Mouse (Mus musculus): Measurements from ENCODE around the gene Zbtb17. TPM values are rescaled to one million over a fixed set of nuclear protein-coding genes. Genes with fewer than 3 reads are reported as not detected.

The Zbtb17 gene
- total RNA-seq, 4 experiments from 2014 or later = 24.8 to 28.4 (median 26.5) TPM

DNA sequence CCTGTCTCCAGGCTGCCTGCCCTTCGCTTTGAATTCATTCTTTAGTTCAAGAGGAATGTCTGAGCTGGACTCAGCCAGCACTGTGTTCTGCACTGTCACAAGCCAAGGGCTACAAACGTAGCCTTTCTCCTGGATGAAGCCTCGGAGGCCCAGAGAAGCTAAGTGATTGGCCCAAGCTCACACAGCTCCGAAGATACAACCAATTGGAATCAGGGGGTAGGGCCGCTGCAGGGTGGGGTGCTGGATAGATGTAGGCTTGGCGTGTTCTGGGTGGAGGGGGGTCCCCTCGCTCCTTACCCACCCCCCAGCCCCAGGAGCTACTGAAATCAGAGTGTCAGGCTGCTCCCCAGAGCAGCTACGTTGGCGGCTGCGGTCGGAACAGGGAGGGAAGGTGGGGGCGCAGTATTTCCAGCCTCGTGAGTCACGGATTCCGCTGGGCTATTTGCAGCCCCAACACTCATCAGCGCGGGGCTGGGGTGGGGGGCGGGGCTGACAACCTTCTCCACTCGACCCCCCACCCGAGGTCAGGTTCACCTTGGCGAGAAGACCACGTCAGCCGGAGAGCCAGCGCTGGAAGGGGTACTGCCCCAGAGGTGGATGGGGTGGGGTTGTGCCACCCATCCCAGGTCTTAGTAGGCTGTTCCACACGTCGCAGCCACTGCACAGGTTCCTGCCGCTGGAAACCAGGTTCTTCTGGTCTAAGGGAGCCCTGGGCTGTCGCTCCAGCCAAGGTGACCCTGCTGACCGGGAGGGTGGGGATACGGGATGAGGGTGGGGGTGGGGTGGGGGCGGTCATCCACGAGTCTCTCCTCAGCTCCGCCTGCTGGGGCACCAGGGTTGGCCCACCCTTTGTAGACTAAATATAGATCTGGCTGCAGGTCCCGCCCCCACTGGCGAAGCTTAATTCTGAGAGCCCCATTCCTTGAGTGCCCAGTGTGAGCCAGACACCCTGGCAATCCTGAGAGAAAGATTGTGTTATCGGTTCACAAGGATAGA, 18.7 kb upstream of the Zbtb17 start:
- DNase-seq (ENCODE audit: low spot score) = no peak

DNA sequence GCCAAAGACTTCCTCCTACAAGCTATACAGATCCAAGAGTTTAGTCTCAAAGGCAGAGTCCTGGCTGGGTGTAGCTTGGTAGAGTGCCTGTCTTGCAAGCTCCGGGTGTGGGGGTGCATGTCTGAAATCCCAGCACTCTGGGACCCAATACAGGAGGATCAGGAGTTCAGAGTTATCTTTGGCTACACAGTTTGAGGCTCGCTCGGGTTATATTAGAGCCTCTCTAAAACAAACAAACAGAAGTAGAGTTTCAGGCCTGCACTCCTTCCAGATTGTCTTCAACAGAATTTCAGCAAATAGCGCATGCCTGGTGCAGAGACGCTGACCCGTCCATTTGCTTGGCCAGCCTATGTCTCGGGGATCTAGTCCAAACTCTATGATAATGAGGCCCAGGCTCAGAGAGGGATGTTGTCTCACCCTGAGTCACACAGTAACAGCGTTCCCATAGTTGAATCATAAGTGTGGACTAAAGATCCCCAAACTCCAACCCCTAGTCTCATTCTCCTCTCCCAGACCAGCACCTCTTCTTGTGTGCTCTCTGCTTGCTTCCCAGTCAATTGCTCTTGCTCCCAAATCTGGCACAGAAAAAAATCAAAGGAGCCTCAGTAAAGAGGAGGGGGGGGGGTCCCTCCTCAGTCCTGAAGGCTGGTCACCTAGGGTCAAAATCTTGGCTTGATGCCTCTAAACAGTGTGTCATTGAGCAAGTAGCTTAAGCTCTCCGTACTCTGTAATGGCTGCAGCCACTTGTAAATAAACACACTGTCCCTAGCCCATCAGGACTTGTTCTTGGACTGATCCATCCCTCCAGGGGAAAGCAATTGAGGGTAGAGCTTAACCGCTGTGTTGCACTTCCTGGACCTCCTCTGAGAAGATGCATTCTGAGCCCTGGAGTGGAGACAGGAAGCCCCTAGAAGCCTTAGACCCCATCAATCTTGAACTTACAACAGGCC, 17.4 kb upstream of the Zbtb17 start:
- no peak for DNase-seq (ENCODE audit: low spot score)

DNA sequence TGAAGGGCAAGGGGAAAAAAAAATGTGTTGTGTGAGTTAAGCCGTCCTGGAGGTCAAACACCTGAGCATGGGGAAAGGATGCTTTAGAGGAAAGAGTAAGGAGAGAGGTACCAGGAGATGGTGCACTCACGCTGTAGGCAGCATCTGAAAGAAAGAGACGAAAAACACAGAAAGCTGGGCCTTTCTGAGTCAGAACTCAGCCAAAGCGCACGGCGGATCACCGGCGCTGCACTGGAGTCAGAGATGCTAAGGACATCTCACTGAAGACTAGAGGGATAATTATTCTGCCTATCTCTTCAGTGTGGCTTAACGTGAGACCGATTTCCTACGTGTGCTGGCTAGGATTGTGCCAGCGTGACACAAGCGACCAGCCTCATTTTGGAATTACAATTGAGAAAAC, 16.5 kb upstream of the Zbtb17 start:
- DNase-seq (ENCODE audit: low spot score) = no peak

DNA sequence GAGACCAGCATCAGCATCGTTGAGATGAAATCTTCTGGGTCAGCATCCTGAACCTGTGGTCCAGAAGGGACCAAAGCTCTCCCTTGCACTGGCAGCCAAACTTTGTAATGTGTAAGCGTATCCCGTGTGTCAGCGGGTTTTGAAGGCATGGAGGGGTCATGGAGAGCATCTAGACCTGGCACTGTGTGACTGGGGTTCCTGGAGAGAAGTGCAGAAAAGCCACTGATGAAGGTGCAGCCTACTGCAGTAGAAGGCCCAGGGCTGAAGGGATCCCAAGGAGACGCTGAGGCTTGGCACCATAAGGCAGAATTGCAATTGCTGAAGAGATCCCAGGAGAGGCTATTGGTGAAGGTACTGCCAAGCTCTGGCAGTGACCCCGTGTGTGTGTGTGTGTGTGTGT, 15.1 kb upstream of the Zbtb17 start:
- DNase-seq (ENCODE audit: low spot score) = no peak

DNA sequence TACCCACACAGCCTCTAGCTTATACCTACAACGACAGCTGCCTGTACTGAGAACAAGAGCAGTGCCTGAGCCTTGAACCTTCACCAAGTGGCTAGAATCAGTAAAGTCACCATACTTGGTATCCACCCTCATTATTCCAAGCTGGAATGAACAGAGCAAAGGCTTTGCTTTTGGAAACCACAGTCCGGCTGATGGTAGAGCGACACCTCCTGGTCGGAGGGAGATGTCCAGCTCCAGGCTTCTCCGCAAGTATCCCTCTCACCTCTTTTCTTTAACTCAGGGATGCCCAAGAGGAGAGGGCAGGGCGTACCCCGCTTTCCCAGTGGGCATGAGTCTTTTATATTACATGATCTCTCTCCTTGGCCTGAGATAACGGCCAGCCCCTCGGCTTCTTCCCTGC, 14.6 kb upstream of the Zbtb17 start:
- no peak for DNase-seq (ENCODE audit: low spot score)

DNA sequence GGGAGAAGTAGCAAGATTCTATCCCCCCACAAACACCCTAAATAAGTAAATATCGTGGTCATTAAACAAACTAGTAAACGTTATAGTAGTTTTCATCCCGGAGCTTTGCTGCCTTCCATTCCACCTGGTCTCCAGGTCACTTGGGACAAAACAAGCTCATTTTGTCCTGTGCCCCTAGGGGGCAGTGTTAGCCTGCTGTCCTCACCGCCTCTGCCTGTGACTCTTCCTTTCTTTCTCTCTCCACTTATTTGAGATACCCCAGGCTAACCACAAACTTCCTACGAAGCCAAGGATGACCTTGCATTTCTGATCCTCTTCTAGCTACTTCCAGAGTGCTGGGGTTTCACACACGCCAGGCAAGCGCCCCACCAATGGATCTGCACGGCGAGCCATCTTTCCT, 13.5 kb upstream of the Zbtb17 start:
- no peak for DNase-seq (ENCODE audit: low spot score)

DNA sequence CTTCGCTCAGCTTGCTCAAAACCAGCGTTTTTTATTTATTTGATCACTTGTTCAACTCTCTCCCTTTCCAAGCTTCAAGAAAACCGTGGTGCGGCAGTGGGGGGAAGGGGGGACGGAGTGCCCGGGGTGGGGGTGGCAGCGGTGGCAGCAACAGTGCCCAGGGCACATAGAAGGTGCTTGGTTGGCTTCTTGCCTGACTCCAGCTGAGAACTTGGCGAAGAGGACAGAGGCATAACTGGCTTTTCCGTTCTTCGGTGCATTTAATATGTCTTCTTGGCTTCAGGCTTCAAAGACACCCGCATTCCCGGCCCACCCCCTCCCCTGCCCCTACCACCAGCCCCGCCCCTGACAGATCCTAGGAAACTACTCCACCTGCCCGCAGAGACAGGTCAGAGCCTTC, 11.8 kb upstream of the Zbtb17 start:
- DNase-seq (ENCODE audit: low spot score) = no peak

DNA sequence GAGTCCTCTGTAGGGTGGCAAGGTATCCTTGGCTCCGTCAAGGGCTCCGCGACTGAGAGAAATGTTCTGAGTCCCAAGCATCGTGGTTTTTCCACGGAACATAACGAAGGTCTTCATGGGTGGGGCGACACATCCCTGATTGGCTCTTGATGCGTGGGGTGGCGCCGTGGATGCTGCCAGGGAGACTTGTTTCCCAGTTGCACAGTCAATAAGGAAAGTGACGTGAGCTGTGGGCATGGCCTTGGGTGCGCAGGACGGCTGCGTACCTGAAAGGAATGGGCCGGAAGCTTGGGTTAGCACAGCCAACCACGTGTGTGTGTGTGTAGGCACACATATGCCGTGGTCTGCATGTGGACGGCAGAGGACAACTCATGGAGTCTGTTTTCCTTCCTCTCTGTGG, 11.3 kb upstream of the Zbtb17 start:
- DNase-seq (ENCODE audit: low spot score) = no peak

DNA sequence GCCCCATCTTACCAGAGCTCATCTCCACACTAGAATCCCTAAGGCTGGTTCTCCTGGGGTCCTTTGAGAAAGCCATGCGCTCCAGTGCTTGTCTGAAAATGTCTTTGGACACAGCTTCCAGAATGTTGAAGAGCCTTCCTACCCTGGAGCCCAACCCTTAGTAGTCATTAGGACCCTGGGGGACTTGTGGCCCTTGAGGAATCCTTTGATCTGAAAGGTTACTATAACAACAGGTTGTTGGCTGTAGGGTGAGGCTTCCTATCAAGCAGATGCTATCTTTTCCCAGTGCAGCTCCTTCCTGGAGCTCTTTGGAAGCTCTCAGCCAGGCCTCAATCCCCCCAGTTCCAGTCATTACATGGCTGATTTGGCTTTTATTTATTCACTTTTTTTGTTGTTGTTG, 8.5 kb upstream of the Zbtb17 start, which contains the start of gene Srarp:
Srarp (minus strand) TSS at position 132 of the 400 bp plus-strand sequence.
- DNase-seq (ENCODE audit: low spot score) = no peak

DNA sequence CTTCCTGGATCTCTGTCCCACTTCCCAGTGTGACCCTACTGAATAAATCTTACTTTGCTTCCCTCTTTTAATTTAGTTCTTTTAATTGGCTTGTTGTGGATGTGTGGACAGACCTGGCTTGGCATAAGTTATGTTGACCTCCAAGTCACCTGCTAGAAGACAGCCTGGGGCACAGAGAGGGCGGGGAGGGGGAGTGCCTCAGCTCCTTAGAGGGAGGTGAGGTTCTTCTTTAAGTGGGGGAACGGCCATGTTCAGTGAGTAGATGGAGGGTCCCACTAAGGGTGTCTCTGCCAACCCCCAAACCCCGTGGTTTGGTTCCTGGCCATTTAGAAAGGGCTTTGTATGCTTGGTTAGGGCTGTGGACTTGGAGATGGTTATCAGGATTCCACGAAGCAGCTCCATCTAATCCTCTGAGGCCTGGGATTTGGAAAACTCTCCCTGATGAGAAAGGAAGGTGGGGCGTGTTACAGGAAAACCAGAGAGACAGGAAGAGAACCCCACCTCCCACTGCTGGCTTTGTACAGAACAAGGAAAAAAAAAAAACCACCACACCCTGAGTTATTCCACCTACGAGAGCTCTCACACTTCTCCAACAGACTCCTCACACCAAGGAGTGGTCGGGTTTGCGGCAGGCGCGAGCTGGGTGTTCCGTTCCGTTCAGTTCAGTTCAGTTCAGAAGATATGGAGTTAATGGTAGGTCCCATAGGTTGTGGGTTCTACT, 5.2 kb upstream of the Zbtb17 start:
- no peak for DNase-seq (ENCODE audit: low spot score)

DNA sequence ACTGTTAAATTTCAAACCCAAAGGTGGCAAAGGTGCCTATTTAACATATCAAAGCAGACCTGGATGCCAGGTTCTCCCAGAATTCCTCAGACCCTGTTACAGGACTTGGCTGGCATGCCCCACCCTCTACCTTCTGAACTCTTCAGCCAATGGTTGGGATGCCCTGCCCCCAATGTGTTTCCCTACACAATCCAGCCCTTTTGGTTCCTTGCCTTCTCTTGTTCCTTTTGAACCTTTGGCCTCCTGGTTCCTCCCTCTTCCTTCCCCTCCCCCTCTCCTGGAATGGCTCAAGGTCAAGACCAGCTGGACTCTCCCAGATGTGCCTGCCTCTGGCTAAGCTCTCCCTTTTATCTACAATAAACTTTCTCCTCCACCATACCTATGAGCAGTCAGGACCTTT, 3.6 kb upstream of the Zbtb17 start:
- DNase-seq (ENCODE audit: low spot score) = no peak

DNA sequence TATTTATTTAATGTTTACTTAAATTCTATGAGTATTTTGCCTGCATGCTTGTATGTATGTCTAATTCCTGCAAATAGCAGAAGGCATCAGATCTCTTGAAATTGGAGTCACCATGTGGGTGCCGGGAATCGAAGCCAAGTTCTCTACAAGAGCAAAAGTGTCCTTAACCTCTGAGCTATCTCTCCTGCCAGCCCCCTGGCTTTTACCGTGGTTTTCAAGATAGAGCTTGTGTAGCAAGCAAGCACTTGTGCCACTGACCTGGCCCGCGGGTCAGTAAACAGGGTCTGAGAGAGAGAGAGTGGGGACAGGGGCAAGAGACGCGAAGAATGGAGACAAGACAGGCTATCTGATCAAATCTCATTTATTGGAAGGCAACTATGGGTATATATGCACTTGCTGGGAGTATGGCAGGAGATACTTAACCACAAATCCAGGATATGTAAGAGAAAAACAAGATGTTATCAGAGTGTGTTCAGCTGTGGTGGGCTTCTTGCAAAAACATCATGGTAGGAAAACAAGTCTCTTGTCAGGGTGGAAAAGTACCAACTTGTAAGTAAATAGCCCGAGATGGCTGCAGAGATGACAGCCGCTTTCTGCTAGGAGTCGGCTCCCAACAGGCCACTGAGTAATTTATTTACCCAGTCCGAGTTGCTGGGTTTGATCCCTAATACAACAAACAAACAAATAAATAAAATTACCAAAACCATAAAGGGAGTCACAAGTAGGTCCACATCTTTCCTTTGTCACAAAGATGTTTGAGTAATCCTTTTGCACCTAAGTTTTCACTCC, 619 bp upstream of the Zbtb17 start:
- no peak for DNase-seq (ENCODE audit: low spot score)

DNA sequence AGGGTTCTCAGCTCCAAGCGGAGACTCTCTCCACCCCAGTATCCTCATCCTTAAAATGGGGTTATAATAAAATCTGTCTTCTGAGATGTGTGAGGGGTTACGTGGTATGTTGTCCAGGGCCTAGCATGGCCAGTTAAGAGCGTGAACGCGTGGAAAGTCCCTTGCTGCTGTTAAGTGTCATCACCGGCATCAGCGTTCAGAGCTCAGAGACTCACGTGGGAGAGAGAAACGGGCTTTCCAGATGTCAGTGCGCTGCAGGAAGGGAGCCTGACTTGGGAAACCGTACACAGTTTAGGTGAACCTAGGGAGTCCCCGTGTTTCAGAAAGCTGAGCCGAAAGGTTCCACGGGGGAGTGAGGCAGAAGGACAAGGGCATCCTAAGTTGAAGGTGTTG, 870 bp downstream of the Zbtb17 start:
- no peak for DNase-seq (ENCODE audit: low spot score)

DNA sequence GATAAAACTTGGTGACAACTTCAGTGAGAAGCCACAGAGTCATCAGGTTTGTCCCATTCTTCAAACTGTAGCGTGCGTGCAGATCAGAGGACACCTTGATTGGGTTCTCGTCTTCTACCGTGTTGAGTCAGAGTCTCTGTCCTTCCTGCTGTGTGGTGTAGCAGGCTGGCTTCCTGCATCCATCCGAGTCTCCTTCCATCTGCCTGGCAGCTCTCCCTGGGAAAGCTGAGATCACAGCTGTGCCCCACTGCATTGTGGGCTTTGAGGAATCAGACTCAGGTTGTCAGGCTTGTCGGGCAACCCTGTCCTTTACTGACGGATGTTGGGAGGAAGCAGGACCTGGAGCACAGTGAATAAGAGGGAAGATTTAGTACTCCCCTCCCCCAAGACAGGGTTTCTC, 1.8 kb downstream of the Zbtb17 start:
- DNase-seq (ENCODE audit: low spot score) = no peak

DNA sequence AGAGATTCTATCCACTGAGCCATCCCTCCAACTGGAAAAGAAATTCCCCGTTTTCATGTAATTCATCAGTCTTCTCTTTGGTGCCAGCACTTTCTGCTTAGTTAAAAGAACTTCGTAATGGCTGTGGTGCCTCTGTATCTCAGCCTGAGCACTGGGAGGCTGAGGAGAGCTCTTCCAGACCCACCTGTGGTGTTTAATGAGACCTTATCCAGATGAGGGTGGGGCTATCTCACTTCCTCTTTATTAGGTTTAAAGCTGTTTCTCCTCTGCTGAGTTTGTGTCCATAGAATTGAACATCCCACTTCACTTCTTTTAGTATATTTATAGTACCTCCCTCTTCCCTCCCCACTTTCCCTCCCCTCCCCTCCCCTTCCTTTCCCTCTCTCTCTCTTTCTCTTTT, 6.8 kb downstream of the Zbtb17 start:
- no peak for DNase-seq (ENCODE audit: low spot score)

DNA sequence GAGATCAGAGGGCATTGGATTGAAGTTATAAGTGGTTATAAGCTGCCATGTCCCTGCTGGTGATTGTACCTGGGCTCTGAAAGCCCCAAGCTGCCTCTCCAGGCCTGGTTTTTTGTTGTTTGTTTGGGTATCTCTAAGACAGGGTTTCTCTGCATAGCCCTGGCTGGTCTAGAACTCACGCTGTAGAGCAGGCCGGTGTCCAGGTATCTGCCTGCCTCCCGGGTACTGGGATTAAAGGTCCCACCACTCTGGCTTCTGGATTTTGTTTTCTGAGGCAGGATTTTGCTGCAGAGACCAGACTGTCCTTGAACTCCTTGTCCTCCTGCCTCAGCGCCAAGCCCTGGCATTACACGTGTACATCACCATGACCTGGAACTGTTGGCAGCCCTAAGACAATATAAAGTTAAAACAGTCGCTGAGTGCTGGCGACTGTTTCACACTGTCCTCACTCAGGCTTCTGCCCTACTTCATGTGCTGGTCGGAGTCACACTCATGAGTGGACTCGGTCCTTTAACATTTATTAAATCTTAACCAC, 7.5 kb downstream of the Zbtb17 start:
- no peak for DNase-seq (ENCODE audit: low spot score)

DNA sequence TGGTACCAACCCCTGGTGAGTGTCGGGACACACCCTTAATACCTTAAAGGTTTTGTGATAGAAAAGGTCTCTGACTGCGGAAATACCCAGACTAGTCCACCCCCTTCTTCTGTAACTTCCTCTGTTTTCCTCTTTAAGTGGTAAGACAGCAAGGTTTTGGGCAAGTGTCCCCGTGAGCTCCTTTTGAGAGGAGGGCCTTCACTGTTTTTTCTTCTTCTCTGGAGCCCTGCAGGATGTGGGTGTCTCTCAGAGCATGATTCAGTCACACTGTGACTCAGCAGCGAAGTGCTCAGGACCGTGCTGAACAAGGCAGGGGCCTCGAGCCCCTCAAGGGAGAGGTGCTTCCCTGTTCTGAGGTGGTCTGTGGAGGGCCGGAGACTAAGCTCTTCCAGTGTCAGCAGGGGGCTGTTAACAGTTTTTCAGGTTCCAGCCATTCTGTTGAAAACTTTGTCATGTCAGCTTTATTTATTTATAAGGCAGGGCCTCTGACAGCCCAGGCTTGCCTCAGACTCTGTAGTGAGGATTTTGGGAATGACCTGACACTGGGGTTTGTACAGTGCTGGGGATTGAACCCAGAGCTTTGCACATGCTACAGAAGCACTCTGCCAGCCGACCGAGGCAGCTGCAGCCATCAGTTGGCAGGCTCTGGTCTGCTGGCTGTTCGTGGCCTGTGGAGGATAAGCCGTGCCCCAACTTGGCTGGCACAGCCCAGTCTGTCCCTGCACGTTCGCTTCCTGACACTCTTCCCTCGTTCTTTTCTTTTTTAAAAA, 10.3 kb downstream of the Zbtb17 start:
- no peak for DNase-seq (ENCODE audit: low spot score)

DNA sequence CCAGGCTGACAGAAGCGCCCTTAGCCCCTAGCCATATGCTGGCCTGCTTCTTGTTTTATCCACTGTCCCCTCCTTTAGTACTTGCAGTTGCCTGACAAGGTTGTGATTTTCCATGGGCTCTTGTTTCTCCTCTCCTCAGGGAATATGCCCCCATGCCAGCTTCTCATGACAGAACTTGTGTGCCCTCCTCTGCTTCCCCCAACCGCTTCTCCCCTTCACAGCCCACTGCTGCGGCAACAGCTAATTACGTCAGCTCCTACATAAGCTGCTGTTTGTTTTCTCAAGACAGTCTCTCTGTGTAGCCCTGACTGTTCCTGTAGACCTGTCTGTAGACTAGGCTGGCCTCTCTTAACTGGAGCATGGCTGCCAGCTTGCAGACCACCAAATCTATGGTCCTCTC, 11.1 kb downstream of the Zbtb17 start:
- DNase-seq (ENCODE audit: low spot score) = no peak

DNA sequence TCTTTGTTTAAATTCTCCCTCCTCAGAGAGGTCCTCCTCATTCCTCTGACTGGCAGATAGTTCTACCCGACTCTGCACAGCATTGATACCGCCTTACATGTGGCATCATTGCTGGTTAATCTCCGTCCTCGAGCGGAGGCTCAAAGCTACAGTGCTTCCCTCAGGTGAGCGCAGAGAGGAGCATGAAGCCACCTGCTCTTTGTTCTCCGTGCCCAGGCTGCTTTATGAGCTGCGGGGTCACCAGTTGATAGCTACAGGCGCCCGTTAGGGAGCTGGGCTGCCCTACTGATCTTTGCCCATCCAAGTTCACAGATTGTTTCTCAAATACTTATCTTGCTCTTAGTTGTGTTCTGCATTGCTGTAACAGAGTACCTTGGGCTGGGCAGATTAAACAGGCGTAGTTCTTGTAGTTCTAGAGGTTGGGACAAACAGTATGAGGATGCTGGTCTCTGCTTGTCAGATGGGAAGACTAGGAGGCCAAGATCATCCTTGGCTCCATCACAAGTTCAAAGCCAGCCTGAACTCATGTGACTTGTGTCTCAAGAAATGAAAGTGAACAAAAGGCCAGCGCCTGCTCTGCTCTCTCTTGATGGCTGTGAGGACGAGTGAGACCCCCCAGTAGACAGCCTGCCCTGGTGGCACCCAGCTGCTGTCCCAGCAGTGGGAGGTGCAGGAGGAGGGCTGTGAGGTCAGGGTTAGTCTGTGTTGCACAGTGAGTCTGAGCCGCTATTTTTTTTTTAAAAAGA, 11.9 kb downstream of the Zbtb17 start:
- no peak for DNase-seq (ENCODE audit: low spot score)
